Mouse (Mus musculus): Measurements from ENCODE around the gene B430306N03Rik. TPM values are rescaled to one million over a fixed set of nuclear protein-coding genes. Genes with fewer than 3 reads are reported as not detected.
A peak's percentile ranks its signal among the peaks of the same experiment; 100 is the strongest.

The B430306N03Rik gene
- polyA plus RNA-seq, 1 experiment: 9.1 TPM

- no peaks in the 10 kb centered on the region for H3K27me3 ChIP-seq (ENCODE audit: control insufficient read depth, insufficient read depth, low read length)
- H3K36me3 ChIP-seq (ENCODE audit: control insufficient read depth, insufficient read depth, low read length): no peaks in the 10 kb centered on the region
- TF ChIP-seq POLR2A (IDR thresholded peaks at IDR 0.05; ENCODE audit: low read depth, low read length) (no peak), CTCF (IDR thresholded peaks at IDR 0.05; ENCODE audit: extremely low read depth, insufficient read depth, insufficient read length, insufficient replicate concordance) (no peak)
- no peak for DNase-seq (ENCODE audit: low read depth in 1 of 2, low spot score in 2 of 2)
- no peak overlapping the region for H3K4me3 ChIP-seq (ENCODE audit: extremely low read depth, insufficient read depth, insufficient read length)
- no peak overlapping the region for H3K27ac ChIP-seq (ENCODE audit: insufficient read depth, low read length)
- no peaks in the 10 kb centered on the region; the same call in 1 of the 2 replicates for H3K4me1 ChIP-seq (ENCODE audit: control insufficient read depth, insufficient read depth, insufficient read length)
- 45% methylated on average over 4 of the region's 4 CpGs for WGBS
These were observed 41.8 kb upstream of the B430306N03Rik start for GRCm38 (mm10) chr17:48274098-48274497.

GRCm38 (mm10) chr17:48274885-48275284 is 41.1 kb upstream of the B430306N03Rik start:
- 29% methylated on average over 6 of the region's 6 CpGs for WGBS

GRCm38 (mm10) chr17:48275736-48276135 is 40.2 kb upstream of the B430306N03Rik start:
- no peaks in the 10 kb centered on the region for H3K27me3 ChIP-seq (ENCODE audit: control insufficient read depth, insufficient read depth, low read length)
- H3K36me3 ChIP-seq (ENCODE audit: control insufficient read depth, insufficient read depth, low read length): no peaks in the 10 kb centered on the region

More at GRCm38 (mm10) chr17:48274885-48275284, 41.1 kb upstream of the B430306N03Rik start:
- no peak overlapping the region for H3K27ac ChIP-seq (ENCODE audit: insufficient read depth, low read length)
- no peak overlapping the region for H3K4me3 ChIP-seq (ENCODE audit: extremely low read depth, insufficient read depth, insufficient read length)
- TF ChIP-seq CTCF (IDR thresholded peaks at IDR 0.05; ENCODE audit: extremely low read depth, insufficient read depth, insufficient read length, insufficient replicate concordance) (peak; percentile 88; the same call in 1 of the 2 replicates), POLR2A (IDR thresholded peaks at IDR 0.05; ENCODE audit: low read depth, low read length) (no peak)
- H3K36me3 ChIP-seq (ENCODE audit: control insufficient read depth, insufficient read depth, low read length): no peaks in the 10 kb centered on the region
- DNase-seq (ENCODE audit: low read depth in 1 of 2, low spot score in 2 of 2): peak; percentile 63 to 80
- H3K4me1 ChIP-seq (ENCODE audit: control insufficient read depth, insufficient read depth, insufficient read length): no peaks in the 10 kb centered on the region; the same call in 1 of the 2 replicates
- H3K27me3 ChIP-seq (ENCODE audit: control insufficient read depth, insufficient read depth, low read length): no peaks in the 10 kb centered on the region

DNA sequence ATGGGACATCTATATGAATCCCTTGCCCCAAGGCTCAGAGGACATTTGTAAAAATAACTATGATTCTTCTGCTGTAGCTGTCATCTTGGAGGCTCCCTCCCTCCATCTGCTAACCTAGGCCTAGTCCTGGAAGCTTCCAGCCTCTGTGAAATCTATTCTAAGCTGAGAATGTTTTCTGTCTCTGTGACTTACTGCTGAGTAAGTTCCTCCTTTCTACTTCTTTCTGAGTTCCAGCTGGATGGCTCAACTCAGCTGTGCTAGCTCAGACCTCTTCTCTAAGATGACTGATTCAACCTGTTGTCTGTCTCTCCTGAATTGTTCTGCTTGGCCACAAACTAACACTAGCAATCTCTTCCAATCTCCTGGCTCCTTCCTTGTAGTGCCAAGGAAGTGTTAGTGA is 37.6 kb upstream of the B430306N03Rik start:
- DNase-seq (ENCODE audit: low read depth in 1 of 2, low spot score in 2 of 2): no peak
- H3K27me3 ChIP-seq (ENCODE audit: control insufficient read depth, insufficient read depth, low read length): no peaks in the 10 kb centered on the region
- TF ChIP-seq POLR2A (IDR thresholded peaks at IDR 0.05; ENCODE audit: low read depth, low read length): no peak
- TF ChIP-seq CTCF (IDR thresholded peaks at IDR 0.05; ENCODE audit: extremely low read depth, insufficient read depth, insufficient read length, insufficient replicate concordance): no peak
- H3K4me3 ChIP-seq (ENCODE audit: extremely low read depth, insufficient read depth, insufficient read length): no peak overlapping the region
- H3K36me3 ChIP-seq (ENCODE audit: control insufficient read depth, insufficient read depth, low read length): no peaks in the 10 kb centered on the region
- H3K4me1 ChIP-seq (ENCODE audit: control insufficient read depth, insufficient read depth, insufficient read length): no peaks in the 10 kb centered on the region; the same call in 1 of the 2 replicates
- peak overlapping the region; percentile 31; the same call in 1 of the 2 replicates for H3K27ac ChIP-seq (ENCODE audit: insufficient read depth, low read length)

More at GRCm38 (mm10) chr17:48275736-48276135, 40.2 kb upstream of the B430306N03Rik start:
- Histone ChIP-seq H3K27ac (ENCODE audit: insufficient read depth, low read length) (no peak overlapping the region), H3K4me3 (ENCODE audit: extremely low read depth, insufficient read depth, insufficient read length) (no peak overlapping the region), H3K4me1 (ENCODE audit: control insufficient read depth, insufficient read depth, insufficient read length) (no peaks in the 10 kb centered on the region; the same call in 1 of the 2 replicates)
- no peak for DNase-seq (ENCODE audit: low read depth in 1 of 2, low spot score in 2 of 2)
- no peak for TF ChIP-seq POLR2A (IDR thresholded peaks at IDR 0.05; ENCODE audit: low read depth, low read length)
- no peak for TF ChIP-seq CTCF (IDR thresholded peaks at IDR 0.05; ENCODE audit: extremely low read depth, insufficient read depth, insufficient read length, insufficient replicate concordance)
- 71% methylated on average over 7 of the region's 7 CpGs for WGBS

- Histone ChIP-seq H3K4me3 (ENCODE audit: extremely low read depth, insufficient read depth, insufficient read length) (no peak overlapping the region), H3K27me3 (ENCODE audit: control insufficient read depth, insufficient read depth, low read length) (no peaks in the 10 kb centered on the region), H3K27ac (ENCODE audit: insufficient read depth, low read length) (no peak overlapping the region), H3K36me3 (ENCODE audit: control insufficient read depth, insufficient read depth, low read length) (no peaks in the 10 kb centered on the region), H3K4me1 (ENCODE audit: control insufficient read depth, insufficient read depth, insufficient read length) (no peaks in the 10 kb centered on the region; the same call in 1 of the 2 replicates)
- 84% methylated on average over 4 of the region's 4 CpGs for WGBS
- TF ChIP-seq POLR2A (IDR thresholded peaks at IDR 0.05; ENCODE audit: low read depth, low read length) (no peak), CTCF (IDR thresholded peaks at IDR 0.05; ENCODE audit: extremely low read depth, insufficient read depth, insufficient read length, insufficient replicate concordance) (no peak)
- no peak for DNase-seq (ENCODE audit: low read depth in 1 of 2, low spot score in 2 of 2)
These were observed 36.9 kb upstream of the B430306N03Rik start for GRCm38 (mm10) chr17:48279002-48279401.

- Histone ChIP-seq H3K4me1 (ENCODE audit: control insufficient read depth, insufficient read depth, insufficient read length) (no peaks in the 10 kb centered on the region; the same call in 1 of the 2 replicates), H3K4me3 (ENCODE audit: extremely low read depth, insufficient read depth, insufficient read length) (no peak overlapping the region; the same call in 1 of the 2 replicates), H3K27ac (ENCODE audit: insufficient read depth, low read length) (no peak overlapping the region), H3K27me3 (ENCODE audit: control insufficient read depth, insufficient read depth, low read length) (no peaks in the 10 kb centered on the region), H3K36me3 (ENCODE audit: control insufficient read depth, insufficient read depth, low read length) (no peaks in the 10 kb centered on the region)
- TF ChIP-seq POLR2A (IDR thresholded peaks at IDR 0.05; ENCODE audit: low read depth, low read length): no peak
- no peak for TF ChIP-seq CTCF (IDR thresholded peaks at IDR 0.05; ENCODE audit: extremely low read depth, insufficient read depth, insufficient read length, insufficient replicate concordance)
- WGBS: 44% methylated on average over 18 of the region's 18 CpGs
- no peak for DNase-seq (ENCODE audit: low read depth in 1 of 2, low spot score in 2 of 2)
These were observed 34.8 kb upstream of the B430306N03Rik start for GRCm38 (mm10) chr17:48280943-48281738.

GRCm38 (mm10) chr17:48281739-48282085 is 34.2 kb upstream of the B430306N03Rik start:
- Histone ChIP-seq H3K36me3 (ENCODE audit: control insufficient read depth, insufficient read depth, low read length) (no peaks in the 10 kb centered on the region), H3K27me3 (ENCODE audit: control insufficient read depth, insufficient read depth, low read length) (no peaks in the 10 kb centered on the region), H3K4me3 (ENCODE audit: extremely low read depth, insufficient read depth, insufficient read length) (no peak overlapping the region; the same call in 1 of the 2 replicates), H3K4me1 (ENCODE audit: control insufficient read depth, insufficient read depth, insufficient read length) (no peaks in the 10 kb centered on the region; the same call in 1 of the 2 replicates), H3K27ac (ENCODE audit: insufficient read depth, low read length) (no peak overlapping the region)
- TF ChIP-seq CTCF (IDR thresholded peaks at IDR 0.05; ENCODE audit: extremely low read depth, insufficient read depth, insufficient read length, insufficient replicate concordance) (no peak), POLR2A (IDR thresholded peaks at IDR 0.05; ENCODE audit: low read depth, low read length) (no peak)
- DNase-seq (ENCODE audit: low read depth in 1 of 2, low spot score in 2 of 2): no peak
- WGBS: 16% methylated on average over 3 of the region's 3 CpGs

All from spleen, adult 2 months (tissue).